Mouse (Mus musculus) kidney, embryonic 16.5 days (tissue): ENCODE data around the gene Ppp1r14d. TPM values are rescaled to one million over a fixed set of nuclear protein-coding genes. Genes with fewer than 3 reads are reported as not detected.

Source experiments
- ATAC-seq: fragments of 200-750 bp; cut with Nextera tagmentation; 2 replicates; pipeline ENCODE4 v1.8.0; 2017; ENCODE audit warnings: moderate TSS enrichment; ENCODE audit not compliant: low FRiP score, low TSS enrichment
- H3K27ac ChIP-seq: fragments of 300-500 bp; sonication (generic); 2 replicates; pipeline ENCODE4 v1.5.1; 2014; ENCODE audit warnings: low read length
- H3K27me3 ChIP-seq: fragments of 300-500 bp; sonication (generic); 2 replicates; pipeline ENCODE4 v1.6.1; 2014; ENCODE audit warnings: low read length, control low read depth, mixed read lengths; ENCODE audit not compliant: insufficient read depth
- H3K36me3 ChIP-seq: fragments of 300-500 bp; sonication (generic); 2 replicates; pipeline ENCODE4 v1.6.1; 2014; ENCODE audit warnings: low read length, control low read depth, mixed read lengths; ENCODE audit not compliant: insufficient read depth
- H3K4me1 ChIP-seq: fragments of 300-500 bp; sonication (generic); 2 replicates; pipeline ENCODE4 v1.6.1; 2014; ENCODE audit warnings: low read length, control low read depth, mixed read lengths; ENCODE audit not compliant: insufficient read depth
- H3K4me2 ChIP-seq: fragments of 300-500 bp; sonication (generic); replicated peaks from 2 replicates; pipeline ENCODE4 v1.6.1; 2014; ENCODE audit warnings: low read depth, low read length
- H3K4me3 ChIP-seq: fragments of 300-500 bp; sonication (generic); 2 replicates; pipeline ENCODE4 v1.5.1; 2014; ENCODE audit warnings: mild to moderate bottlenecking, low read length
- H3K9ac ChIP-seq: fragments of 300-500 bp; sonication (generic); replicated peaks from 2 replicates; pipeline ENCODE4 v1.6.1; 2014; ENCODE audit warnings: low read length
- H3K9me3 ChIP-seq: fragments of 300-500 bp; sonication (generic); 2 replicates; pipeline ENCODE4 v1.6.1; 2016; ENCODE audit warnings: low read length, control low read depth
- WGBS: fragments of 180-500 bp; shearing (Covaris S2); extraction: QIAGEN DNeasy Blood & Tissue Kit; methylation state at CpG from one replicate; pipeline ENCODE4 v1.1.7; 2014; 5-methylcytosine and 5-hydroxymethylcytosine counted together
- polyA plus RNA-seq: library from polyadenylated mRNA; unstranded; fragments of >200 nt; fragmentation: Nextera tagmentation; extraction: Ambion mirVana; gene quantifications from 2 replicates; pipeline ENCODE4 v1.2.1, GENCODE M21; 2015

Ppp1r14d gene
- polyA plus RNA-seq, 1 experiment from 2014 or later = 1.2 TPM

- H3K4me3 ChIP-seq = no peak overlapping the region
- ATAC-seq = no peak
- no peak overlapping the region for H3K4me2 ChIP-seq
- H3K27ac ChIP-seq = no peak overlapping the region
- peaks cover 2% of the 10 kb centered on the region for H3K27me3 ChIP-seq
- H3K9ac ChIP-seq = no peak overlapping the region
- H3K9me3 ChIP-seq = no peaks in the 10 kb centered on the region
- H3K36me3 ChIP-seq = no peaks in the 10 kb centered on the region
- 68% methylated on average over 1 of the region's 1 CpGs for WGBS
- 0 out of 2 replicates have a peak, but pooled peaks cover 6% of the 10 kb centered on the region for H3K4me1 ChIP-seq
Measured at GRCm38 (mm10) chr2:119260518-119260917, 30.8 kb upstream of the Ppp1r14d start.

GRCm38 (mm10) chr2:119254976-119255375 lies 25.3 kb upstream of the Ppp1r14d start:
- H3K9me3 ChIP-seq = no peaks in the 10 kb centered on the region
- ATAC-seq = no peak
- no peak overlapping the region for H3K4me2 ChIP-seq
- H3K9ac ChIP-seq = no peak overlapping the region
- H3K27me3 ChIP-seq = peaks cover 19% of the 10 kb centered on the region
- H3K4me1 ChIP-seq = peaks cover 3% of the 10 kb centered on the region; the same call in 1 of the 2 replicates
- 21% methylated on average over 7 of the region's 7 CpGs for WGBS
- H3K27ac ChIP-seq = no peak overlapping the region
- no peak overlapping the region for H3K4me3 ChIP-seq
- H3K36me3 ChIP-seq = no peaks in the 10 kb centered on the region

DNA sequence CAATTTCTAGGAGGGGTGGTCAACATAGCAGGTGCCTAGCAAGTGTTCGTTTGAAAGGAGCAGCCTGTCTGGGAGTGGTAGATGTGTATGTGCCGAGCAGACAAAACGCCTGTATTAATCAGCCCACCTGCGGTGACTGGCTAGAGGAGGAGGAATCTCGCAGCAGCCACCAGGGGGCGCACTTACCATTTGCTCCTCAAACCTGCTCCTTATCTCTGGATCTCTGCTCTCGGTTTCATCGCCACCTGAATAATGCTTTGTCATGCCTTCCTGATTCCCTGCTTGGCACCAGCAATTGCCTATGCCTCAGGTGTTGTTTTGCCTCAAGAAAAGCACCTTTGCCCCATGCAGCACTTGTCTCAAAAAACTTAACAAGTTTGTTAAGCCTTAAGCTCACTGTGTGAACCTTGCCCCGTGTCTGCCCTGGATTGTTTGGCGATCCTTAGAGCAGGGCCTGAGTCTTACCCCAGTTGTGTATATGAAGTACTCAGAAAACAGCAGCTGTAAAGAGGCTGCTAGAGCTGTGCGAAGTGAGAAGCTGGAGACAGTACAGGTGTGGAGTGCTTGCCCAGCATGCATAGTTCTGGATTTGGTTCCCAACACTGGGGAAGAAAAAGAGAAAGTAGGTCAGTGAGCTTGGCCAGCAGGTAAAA lies 21.2 kb upstream of the Ppp1r14d start:
- Histone ChIP-seq H3K27me3 (peaks cover 19% of the 10 kb centered on the region), H3K4me2 (peak overlapping the region; percentile 39), H3K9me3 (no peaks in the 10 kb centered on the region), H3K4me1 (peaks cover 3% of the 10 kb centered on the region; the same call in 1 of the 2 replicates), H3K36me3 (no peaks in the 10 kb centered on the region), H3K9ac (0 out of 2 replicates have a peak overlapping the region, but pooled peaks have one; percentile 17), H3K27ac (peak overlapping the region; percentile 39; the same call in 1 of the 2 replicates), H3K4me3 (0 out of 2 replicates have a peak overlapping the region, but pooled peaks have one; percentile 4)
- WGBS = 10% methylated on average over 11 of the region's 11 CpGs
- ATAC-seq = peak; percentile 62

- no peak overlapping the region for H3K9ac ChIP-seq
- H3K36me3 ChIP-seq = no peaks in the 10 kb centered on the region
- no peaks in the 10 kb centered on the region for H3K9me3 ChIP-seq
- H3K4me2 ChIP-seq = no peak overlapping the region
- H3K4me1 ChIP-seq = peaks cover 3% of the 10 kb centered on the region; the same call in 1 of the 2 replicates
- no peak overlapping the region for H3K27ac ChIP-seq
- peaks cover 16% of the 10 kb centered on the region for H3K27me3 ChIP-seq
- 0 out of 2 replicates have a peak, but pooled peaks have one; percentile 16 for ATAC-seq
- WGBS = 62% methylated on average over 5 of the region's 5 CpGs
- H3K4me3 ChIP-seq = no peak overlapping the region
Measured at GRCm38 (mm10) chr2:119250377-119250776, 20.7 kb upstream of the Ppp1r14d start.

GRCm38 (mm10) chr2:119249592-119250061 lies 19.9 kb upstream of the Ppp1r14d start:
- Histone ChIP-seq H3K36me3 (no peaks in the 10 kb centered on the region), H3K4me2 (no peak overlapping the region), H3K27ac (no peak overlapping the region), H3K4me1 (peaks cover 3% of the 10 kb centered on the region; the same call in 1 of the 2 replicates), H3K9me3 (no peaks in the 10 kb centered on the region), H3K27me3 (peaks cover 12% of the 10 kb centered on the region), H3K4me3 (no peak overlapping the region), H3K9ac (no peak overlapping the region)
- 0 out of 2 replicates have a peak, but pooled peaks have one; percentile 36 for ATAC-seq
- WGBS = 67% methylated on average over 4 of the region's 4 CpGs

- Histone ChIP-seq H3K9me3 (no peaks in the 10 kb centered on the region), H3K4me2 (no peak overlapping the region), H3K36me3 (no peaks in the 10 kb centered on the region), H3K4me3 (no peak overlapping the region), H3K27ac (no peak overlapping the region), H3K9ac (no peak overlapping the region), H3K4me1 (peaks cover 3% of the 10 kb centered on the region; the same call in 1 of the 2 replicates), H3K27me3 (no peaks in the 10 kb centered on the region)
- 82% methylated on average over 9 of the region's 9 CpGs for whole genome bisulfite sequencing
- no peak for ATAC-seq
Measured at GRCm38 (mm10) chr2:119247904-119248303, 18.2 kb upstream of the Ppp1r14d start.

DNA sequence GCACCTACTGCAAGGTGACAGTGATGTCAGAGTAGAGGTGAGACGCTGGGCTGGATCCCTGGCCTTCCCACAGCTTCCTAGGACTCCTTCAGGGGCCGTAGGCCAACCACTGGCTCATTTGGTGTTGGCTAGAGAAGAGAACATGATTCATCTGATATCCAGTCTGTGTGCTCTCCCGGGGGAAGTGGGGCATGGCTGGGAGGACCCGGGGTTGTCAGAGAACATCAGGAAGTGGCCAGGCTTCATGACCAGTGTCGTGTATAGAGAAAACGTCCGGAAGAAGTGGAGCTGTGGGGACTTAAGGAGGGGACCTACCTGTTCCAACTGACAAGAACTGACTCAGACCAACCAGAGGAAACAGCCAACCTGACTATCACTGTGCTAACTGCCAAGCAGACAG lies 15.5 kb upstream of the Ppp1r14d start:
- H3K36me3 ChIP-seq = no peaks in the 10 kb centered on the region
- no peak overlapping the region for H3K4me2 ChIP-seq
- H3K27me3 ChIP-seq = no peaks in the 10 kb centered on the region
- 70% methylated on average over 7 of the region's 7 CpGs for WGBS
- ATAC-seq = no peak
- H3K4me3 ChIP-seq = no peak overlapping the region
- no peak overlapping the region for H3K9ac ChIP-seq
- H3K9me3 ChIP-seq = no peaks in the 10 kb centered on the region
- H3K27ac ChIP-seq = no peak overlapping the region
- H3K4me1 ChIP-seq = no peaks in the 10 kb centered on the region

GRCm38 (mm10) chr2:119242548-119242947 lies 12.8 kb upstream of the Ppp1r14d start:
- H3K4me1 ChIP-seq = 0 out of 2 replicates have a peak, but pooled peaks cover 3% of the 10 kb centered on the region
- WGBS = 59% methylated on average over 9 of the region's 9 CpGs

DNA sequence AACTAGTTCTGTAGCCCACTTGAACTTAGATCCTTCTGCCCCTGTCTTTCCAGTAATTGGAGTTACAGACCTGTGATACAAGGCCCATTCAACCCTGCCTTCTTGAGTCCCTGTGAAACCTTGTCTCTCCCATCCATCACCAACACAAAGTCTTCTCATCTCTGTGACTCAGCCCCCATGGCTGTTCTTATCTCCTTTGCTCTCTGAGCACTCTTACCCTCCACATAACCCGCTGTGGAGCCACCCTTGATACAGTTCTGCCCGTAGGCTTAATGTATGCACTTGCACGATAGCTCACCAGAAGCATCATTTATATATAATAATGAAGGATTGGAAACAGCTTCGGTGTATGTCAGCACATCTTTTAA lies 11.1 kb upstream of the Ppp1r14d start:
- Histone ChIP-seq H3K9ac (no peak overlapping the region), H3K4me3 (no peak overlapping the region), H3K9me3 (no peaks in the 10 kb centered on the region), H3K36me3 (no peaks in the 10 kb centered on the region), H3K27ac (no peak overlapping the region), H3K4me2 (no peak overlapping the region), H3K4me1 (peaks cover 9% of the 10 kb centered on the region; the same call in 1 of the 2 replicates), H3K27me3 (peaks cover 38% of the 10 kb centered on the region)
- ATAC-seq = no peak
- WGBS = 95% methylated on average over 4 of the region's 4 CpGs

More at GRCm38 (mm10) chr2:119242548-119242947, 12.8 kb upstream of the Ppp1r14d start:
- ATAC-seq = peak; percentile 65; the same call in 1 of the 2 replicates
- H3K9me3 ChIP-seq = no peaks in the 10 kb centered on the region
- H3K4me3 ChIP-seq = no peak overlapping the region
- H3K36me3 ChIP-seq = no peaks in the 10 kb centered on the region
- H3K4me2 ChIP-seq = no peak overlapping the region
- peaks cover 20% of the 10 kb centered on the region for H3K27me3 ChIP-seq
- no peak overlapping the region for H3K27ac ChIP-seq
- H3K9ac ChIP-seq = no peak overlapping the region
